Mouse (Mus musculus) fibroblast of lung, adult 2 months (primary cell): ENCODE data around the gene Adat3.

Experiments used
- DNase-seq: peaks from one replicate; pipeline ENCODE4 v3.0.0-alpha.2; 2011; ENCODE audit warnings: low read depth

Gene Adat3

GRCm38 (mm10) chr10:80602698-80603325 is at the start of gene Adat3, which contains the start of gene Scamp4:
Gene Adat3 (plus strand): TSS chr10:80602880.
Gene Scamp4 (plus strand): TSS chr10:80602872.
- DNase-seq = peak; percentile 90

DNA sequence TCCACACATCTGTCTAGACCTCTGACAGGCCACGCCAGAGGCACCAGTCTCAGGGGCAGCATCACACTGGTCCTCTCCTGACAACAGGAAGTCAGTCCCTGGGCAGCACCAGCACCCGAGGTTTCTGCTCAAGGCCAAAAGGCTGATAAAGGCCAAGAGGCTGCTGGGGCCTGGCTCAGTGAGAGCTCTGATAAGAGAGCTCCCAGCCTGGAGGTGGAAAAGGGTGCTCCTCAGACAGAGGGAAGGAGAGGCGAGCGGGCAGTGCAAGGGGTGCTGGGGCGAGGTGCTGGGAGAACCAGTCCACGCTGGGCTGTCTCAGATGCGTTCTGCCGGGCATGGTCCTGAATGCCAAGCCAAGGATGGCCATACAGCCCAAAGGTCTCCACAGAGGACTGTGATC is 49.1 kb upstream of the Adat3 start:
- DNase-seq = no peak

GRCm38 (mm10) chr10:80553997-80554396 is 48.7 kb upstream of the Adat3 start:
- DNase-seq = no peak

- DNase-seq = no peak
These were observed 45.2 kb upstream of the Adat3 start for GRCm38 (mm10) chr10:80557346-80557965.

DNA sequence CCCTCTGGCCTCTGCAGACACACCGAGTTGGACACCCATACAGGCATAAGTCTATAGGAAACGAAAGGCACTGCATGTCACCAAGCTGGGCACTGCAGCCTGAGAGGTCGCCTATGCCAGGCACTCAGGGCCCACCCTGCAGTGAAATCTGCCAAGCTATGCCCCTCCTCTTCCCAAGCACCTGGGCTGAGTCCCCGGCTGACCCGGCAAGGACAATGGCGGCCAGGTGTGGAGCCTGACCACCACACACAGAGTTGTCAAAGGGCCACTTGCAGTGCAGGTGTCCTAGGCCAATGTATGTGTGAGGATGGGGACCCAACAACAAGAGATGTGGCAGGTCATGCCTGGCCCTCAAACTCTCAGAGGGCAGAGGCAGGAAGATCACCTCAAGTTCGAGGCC is 43.2 kb upstream of the Adat3 start:
- DNase-seq = no peak

GRCm38 (mm10) chr10:80560621-80561020 is 42.1 kb upstream of the Adat3 start:
- DNase-seq = no peak

DNA sequence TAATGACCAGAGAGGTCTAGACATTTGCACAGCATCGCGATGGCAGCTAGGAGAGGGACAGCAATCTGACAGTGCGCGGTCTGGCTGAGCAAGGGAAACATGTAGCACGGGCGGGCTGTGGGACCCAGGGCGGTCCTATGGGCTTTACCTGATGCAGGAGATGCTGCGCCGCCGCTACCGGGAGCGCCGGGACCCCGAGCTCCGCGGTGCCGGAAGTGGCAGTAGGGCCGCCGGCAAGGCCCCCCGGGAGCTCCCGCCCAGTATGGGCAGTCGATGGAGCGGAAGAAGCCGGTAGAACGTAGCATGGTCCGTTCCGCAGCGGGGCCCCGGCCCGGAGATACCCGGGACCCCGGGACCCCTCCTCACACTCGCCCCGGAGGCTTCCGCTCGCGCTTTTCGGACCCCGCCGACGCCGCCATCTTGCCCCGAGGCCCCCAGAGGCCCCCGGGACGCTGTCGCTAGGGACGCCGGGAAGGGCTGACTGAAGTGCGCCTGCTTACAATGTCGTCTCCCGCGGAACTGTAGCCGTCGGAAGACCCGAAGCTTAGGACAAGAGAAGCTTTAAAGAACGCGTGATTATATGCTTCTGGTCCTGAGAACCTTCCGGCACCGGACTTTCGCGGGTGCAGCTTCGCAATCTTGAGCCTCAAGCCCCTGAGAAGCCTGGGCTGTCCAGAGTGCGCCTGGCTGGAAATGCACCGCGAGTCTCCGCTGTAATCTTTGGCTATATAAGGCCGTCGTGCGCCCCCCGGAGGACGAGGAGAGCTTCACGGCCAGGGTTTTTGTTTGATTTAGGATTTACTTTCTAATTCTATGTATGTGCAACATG is 41.4 kb upstream of the Adat3 start, which contains the start of gene Rexo1:
Gene Rexo1 (minus strand): TSS at position 445 of the 829 bp plus-strand sequence.
- DNase-seq = peak; percentile 95

GRCm38 (mm10) chr10:80566375-80567092 is 36.1 kb upstream of the Adat3 start:
- DNase-seq = no peak

DNA sequence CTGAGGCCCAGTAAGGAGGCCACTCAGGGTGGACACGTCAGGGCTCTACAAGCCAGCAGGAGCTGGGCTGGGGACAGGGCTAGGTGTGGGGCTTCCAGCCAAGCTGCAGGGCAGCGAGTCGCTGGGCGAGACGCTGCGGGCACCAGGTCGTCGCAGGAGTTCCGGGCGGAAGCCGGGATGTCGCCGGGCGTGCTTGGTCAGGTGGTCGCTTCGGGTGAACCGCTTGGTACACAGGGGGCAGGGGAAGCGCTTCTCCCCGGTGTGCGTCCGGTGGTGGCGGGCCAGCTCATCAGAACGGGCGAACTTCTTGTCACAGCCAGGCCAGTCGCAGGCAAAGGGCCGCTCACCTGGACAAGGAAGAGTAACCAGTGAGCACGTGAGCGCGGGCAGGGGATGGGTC is 33.8 kb upstream of the Adat3 start:
- DNase-seq = no peak

DNA sequence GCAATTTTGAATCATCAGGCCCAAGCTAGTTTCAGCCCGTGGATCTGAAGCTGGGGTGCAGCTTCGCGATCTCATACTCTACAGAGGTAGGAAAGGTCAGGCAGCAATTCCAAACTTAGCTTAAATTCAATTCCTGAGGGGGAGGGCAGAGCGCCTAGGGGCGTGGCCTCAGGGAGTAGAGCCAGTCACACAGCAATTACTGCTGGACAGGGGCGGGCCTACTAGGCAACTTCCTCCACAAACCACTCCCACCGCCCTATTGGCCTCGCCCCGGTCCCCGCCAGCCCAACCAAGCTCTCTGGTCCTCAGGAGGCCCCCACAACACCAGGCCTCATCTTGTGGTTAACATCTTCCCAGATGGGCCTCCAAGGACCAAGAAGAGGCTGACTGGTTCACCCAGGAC is 33.0 kb upstream of the Adat3 start:
- no peak for DNase-seq

DNA sequence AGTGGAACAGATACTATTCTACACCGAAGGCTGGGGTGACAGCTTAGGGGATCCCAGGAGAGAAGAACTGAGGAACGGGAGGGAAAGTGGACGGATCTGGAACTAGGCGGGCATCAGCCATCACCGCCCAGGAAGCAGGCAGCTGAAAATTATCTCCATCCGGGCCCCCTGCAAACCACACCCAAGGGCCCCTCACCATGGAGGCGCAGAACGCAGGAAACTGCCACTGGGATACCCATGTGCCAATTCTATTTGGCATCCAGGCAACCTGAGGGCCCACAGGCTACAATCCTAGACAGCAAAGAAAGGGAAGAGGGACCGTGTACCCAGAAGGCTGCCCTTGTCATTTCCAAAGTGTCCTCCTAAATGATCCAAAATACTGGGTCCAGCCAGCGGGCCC is 32.3 kb upstream of the Adat3 start:
- DNase-seq = no peak

DNA sequence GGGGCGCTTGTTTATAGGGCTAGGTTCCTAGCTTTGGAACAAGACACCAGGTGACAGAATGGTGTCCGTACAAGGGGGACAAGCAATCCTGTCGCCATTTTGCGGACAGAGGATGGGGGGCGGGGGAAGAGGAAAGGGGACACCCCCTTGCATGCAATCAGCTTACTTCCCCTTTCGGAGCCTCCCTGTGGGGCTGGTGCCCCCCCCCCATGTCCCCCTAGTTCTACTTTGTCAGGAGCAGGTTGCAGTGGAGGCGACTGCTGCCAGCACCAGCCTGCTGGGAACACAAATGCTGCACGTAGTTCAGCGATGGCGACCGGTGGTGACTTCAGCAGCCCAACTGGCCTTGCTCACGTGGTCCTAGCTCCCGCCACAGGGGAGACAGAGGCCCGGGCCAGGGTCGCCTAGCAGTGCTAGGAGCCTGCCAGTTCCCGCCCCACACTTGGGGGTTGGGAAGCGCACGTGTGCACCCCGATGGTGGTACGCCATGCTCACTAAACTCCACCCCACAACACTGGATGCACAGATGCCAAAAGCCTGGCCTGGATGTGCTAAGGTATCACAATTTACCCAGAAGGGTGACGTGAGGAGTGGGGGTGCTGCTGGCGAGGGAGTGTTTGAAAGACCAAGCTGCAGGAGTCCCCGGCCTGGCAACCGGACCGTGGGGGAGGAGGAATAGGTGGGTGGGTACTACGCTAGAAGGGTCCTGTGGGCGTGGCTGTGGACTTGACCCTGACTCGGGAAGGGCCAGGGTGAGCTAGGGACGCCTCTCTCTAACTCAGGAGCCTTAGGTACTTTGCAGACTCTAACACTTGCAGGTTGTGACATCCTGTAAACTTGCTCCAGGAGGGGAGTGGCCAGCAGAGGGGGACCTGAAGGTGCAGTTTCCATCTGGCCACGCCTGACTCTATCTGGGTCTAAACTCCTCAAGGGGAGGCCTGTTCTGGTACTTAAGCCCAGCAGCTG is 31.5 kb upstream of the Adat3 start:
- DNase-seq = no peak

- DNase-seq = no peak
These were observed 30.2 kb upstream of the Adat3 start for GRCm38 (mm10) chr10:80572477-80572876.

GRCm38 (mm10) chr10:80573944-80574343 is 28.7 kb upstream of the Adat3 start:
- DNase-seq = no peak

DNA sequence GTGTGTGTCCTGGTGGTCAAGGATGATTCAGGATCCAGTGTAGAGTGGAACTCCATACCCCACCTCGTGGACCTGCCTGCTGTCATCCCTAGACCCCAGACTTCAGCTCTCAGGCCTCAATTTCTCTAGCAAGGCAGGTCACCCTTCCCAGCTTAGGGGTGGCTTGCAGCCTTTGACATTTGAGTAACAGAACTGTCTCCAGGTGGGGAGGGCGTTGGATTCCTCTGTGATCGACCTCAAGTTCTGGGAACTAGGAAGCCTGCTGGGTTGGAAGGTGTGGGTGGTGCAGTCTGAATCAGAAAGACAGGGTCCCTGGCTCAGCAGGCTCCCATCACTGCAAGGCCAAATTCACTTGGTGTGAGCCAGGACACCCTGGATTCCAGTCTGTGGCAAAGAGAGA is 27.8 kb upstream of the Adat3 start:
- no peak for DNase-seq

DNA sequence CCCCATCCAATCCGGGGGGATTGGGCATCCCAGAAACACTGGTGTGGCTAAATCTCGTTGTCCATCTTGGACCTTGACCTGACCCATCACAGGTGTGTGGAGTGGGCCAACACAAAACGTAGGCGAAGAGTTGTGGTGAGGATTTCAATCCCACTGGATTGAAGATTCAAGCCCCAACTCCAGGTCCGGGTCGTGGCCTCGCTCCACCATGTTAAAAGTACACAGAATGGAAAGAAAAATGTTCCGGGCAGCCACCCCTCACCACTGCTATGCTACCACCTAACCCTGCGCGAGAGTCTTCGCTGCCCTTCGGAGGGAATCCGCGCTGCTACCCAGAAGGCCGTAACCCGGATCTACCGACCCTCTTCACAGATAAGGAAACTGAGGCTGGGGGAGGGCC is 26.8 kb upstream of the Adat3 start:
- DNase-seq = no peak

- DNase-seq = no peak
These were observed 26.1 kb upstream of the Adat3 start for GRCm38 (mm10) chr10:80576351-80577194.

- DNase-seq = peak; percentile 80
These were observed 25.2 kb upstream of the Adat3 start, which contains the start of gene Klf16 for GRCm38 (mm10) chr10:80577195-80578130. Gene Klf16 (minus strand): TSS chr10:80577321.
